Mouse (Mus musculus): ENCODE data around the gene Arhgef28. TPM values are rescaled to one million over a fixed set of nuclear protein-coding genes. Genes with fewer than 3 reads are reported as not detected.
A peak's percentile ranks its signal among the peaks of the same experiment; 100 is the strongest.

Gene Arhgef28
- polyA plus RNA-seq, 1 experiment from 2014 or later = 12.9 TPM

DNA sequence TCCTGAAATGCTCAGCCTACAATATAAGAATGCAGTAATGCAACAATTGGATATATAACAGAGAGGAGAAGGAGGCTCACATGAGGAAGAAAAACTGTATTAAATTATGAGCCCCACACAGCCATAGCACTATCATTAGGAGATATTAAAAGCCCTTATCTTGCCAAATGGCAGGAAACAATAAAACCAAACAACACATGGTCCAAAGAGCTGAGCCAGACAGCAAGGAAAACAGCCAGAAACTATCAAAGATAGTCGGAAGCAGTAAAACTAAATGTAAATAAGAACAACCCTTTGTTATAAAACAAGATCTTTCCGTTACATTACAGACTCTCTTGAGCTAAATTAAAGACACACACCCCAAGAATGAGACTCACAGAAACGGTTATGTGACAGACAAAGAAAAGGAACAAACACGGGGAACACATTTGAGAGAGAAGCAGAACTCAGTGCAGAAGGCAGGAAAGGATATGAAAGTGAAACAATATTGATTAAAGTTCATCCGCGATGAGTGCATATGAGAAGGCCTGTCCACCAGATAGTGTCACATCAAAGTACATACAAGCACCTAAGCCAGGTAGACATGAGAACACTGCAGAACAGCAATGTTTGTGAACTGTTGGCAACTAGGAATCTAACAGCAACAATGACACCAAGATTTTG is 231.6 kb downstream of the Arhgef28 start:
- Histone ChIP-seq H3K9ac (replicated peaks) (no peak overlapping the region), H3K27ac (no peak overlapping the region), H3K4me2 (replicated peaks) (no peak overlapping the region), H3K4me3 (replicated peaks) (no peak overlapping the region), H3K4me1 (replicated peaks) (no peaks in the 10 kb centered on the region), H3K9me3 (no peaks in the 10 kb centered on the region), H3K36me3 (no peaks in the 10 kb centered on the region), H3K27me3 (no peaks in the 10 kb centered on the region)
- no peak for ATAC-seq
- WGBS = 89% methylated on average over 6 of the region's 6 CpGs

DNA sequence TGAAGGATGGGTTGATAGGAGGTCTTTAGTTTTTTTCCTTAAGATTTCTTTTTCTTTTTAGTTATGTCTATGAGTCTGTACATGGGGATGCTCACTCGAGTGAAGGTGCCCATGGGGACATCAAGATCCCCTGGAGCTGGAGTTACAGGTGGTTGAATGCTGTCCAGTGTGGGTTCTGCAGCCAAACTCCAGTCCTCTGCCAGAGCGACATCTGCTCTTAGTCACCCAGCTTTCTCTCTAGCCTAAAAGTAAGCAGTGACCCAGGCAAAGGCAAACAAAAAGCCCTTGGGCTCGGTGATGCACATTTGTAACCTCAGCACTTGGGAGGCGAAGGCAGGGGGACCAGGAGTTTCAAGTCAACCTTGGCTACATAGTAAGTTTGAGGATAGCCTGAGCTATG is 232.3 kb downstream of the Arhgef28 start:
- no peaks in the 10 kb centered on the region for H3K36me3 ChIP-seq
- no peak for ATAC-seq
- 80% methylated on average over 4 of the region's 4 CpGs for WGBS

DNA sequence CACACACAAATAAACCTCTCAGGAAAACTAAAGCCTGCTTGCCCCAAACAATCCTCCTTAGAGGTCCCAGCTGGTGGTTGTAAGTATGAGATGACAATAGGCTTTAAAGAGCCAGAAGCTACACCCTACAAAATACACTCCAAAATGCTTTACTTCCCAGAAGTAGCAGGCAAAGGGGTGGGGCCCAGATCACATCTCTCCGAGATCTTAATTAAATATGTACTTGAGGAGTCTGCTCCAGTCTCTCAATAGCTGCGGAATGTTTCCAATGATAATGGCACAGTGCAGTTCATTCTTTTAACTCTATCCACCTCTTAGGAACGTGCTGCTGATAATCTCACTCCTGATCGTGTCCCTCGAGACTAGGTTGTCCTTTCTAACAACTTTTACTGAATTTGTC is 240.2 kb downstream of the Arhgef28 start:
- 69% methylated on average over 5 of the region's 5 CpGs for WGBS
- Histone ChIP-seq H3K36me3 (no peaks in the 10 kb centered on the region), H3K27ac (no peak overlapping the region), H3K27me3 (0 out of 2 replicates have a peak, but pooled peaks cover 5% of the 10 kb centered on the region), H3K4me2 (replicated peaks) (no peak overlapping the region), H3K9me3 (no peaks in the 10 kb centered on the region), H3K4me3 (replicated peaks) (no peak overlapping the region), H3K9ac (replicated peaks) (no peak overlapping the region), H3K4me1 (replicated peaks) (0 out of 2 replicates have a peak, but pooled peaks cover 6% of the 10 kb centered on the region)
- ATAC-seq = no peak

More for the DNA sequence above, 232.3 kb downstream of the Arhgef28 start:
- H3K9me3 ChIP-seq = no peaks in the 10 kb centered on the region
- no peak overlapping the region for H3K9ac ChIP-seq (replicated peaks)
- no peak overlapping the region for H3K4me2 ChIP-seq (replicated peaks)
- no peaks in the 10 kb centered on the region for H3K27me3 ChIP-seq
- no peaks in the 10 kb centered on the region for H3K4me1 ChIP-seq (replicated peaks)
- H3K4me3 ChIP-seq (replicated peaks) = no peak overlapping the region
- no peak overlapping the region for H3K27ac ChIP-seq

DNA sequence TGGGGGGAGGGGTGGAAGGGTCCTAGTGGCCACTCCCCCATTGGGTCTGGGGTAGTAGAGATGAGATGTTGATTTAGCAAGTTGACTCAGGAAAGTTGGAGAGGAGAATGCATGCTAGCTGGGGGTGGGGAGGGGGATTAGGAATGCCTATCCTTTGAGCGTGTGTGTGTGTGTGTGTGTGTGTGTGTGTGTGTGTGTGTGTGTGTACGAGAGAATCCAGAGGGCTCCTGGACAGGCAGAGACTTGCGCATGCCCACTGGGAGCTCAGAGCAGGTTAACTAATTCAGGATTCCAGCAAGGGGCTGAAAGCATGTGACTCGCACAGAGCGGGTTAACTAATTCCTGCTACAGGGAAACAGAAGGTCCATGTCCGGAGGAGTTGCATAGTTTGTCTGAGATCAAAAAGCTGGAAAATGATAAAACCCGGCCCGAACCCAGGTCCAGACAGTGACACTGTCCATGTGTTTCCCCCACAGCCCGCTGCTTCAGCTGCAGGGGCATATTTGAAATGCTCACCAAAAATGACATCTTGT is 241.3 kb downstream of the Arhgef28 start:
- H3K27ac ChIP-seq = no peak overlapping the region
- no peak overlapping the region for H3K9ac ChIP-seq (replicated peaks)
- no peaks in the 10 kb centered on the region for H3K9me3 ChIP-seq
- H3K27me3 ChIP-seq = 0 out of 2 replicates have a peak, but pooled peaks cover 5% of the 10 kb centered on the region
- H3K36me3 ChIP-seq = no peaks in the 10 kb centered on the region
- WGBS = 41% methylated on average over 9 of the region's 9 CpGs
- 0 out of 2 replicates have a peak, but pooled peaks have one; percentile 50 for ATAC-seq
- no peak overlapping the region for H3K4me3 ChIP-seq (replicated peaks)
- H3K4me2 ChIP-seq (replicated peaks) = no peak overlapping the region
- peaks cover 15% of the 10 kb centered on the region for H3K4me1 ChIP-seq (replicated peaks)

DNA sequence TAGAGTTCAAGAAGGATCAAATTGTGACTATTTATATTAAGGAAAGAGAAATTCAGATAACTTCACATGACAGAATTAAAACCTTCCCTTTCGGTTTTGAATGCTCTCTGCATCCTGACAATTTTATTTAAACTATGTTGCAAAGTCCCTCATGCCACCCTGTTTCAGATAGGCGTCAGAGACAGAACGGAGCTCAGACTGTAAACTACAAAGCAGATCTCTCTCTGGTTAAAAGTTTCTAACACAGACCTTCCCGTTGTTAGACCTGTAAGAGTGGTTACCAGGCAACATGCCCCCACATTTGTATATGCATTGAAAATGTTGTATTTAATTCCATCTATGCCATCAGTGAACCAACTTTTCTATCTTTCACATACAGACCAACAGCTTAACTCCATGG is 246.1 kb downstream of the Arhgef28 start:
- peaks cover 39% of the 10 kb centered on the region for H3K4me1 ChIP-seq (replicated peaks)
- ATAC-seq = no peak
- 65% methylated on average over 4 of the region's 4 CpGs for WGBS

DNA sequence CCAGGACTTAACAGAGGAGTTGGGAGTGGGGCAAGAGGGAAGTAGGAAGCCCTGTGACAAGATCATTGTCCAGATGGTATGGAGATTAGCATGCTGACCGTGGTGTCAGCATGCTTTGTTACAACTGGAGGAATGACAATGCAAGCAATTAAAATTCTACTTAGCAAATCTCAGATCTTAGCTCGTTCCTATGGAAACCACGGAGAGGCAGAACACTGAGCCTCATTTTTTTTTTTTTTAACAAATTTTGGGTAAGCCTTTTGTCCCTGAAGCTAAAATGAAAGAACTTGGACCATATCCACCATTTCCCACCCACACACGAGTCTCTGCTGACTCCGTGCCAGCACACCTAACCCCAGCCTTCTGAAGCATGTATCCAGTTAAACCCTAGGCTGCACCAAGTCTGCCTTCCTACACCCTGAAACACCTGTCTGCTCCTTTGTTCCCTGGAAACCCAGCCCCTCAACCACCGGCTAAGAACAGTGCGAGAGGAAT is 246.8 kb downstream of the Arhgef28 start:
- Histone ChIP-seq H3K36me3 (no peaks in the 10 kb centered on the region), H3K9me3 (no peaks in the 10 kb centered on the region), H3K4me1 (replicated peaks) (peaks cover 37% of the 10 kb centered on the region), H3K27ac (peak overlapping the region; percentile 26; the same call in 1 of the 2 replicates), H3K27me3 (no peaks in the 10 kb centered on the region), H3K4me2 (replicated peaks) (peak overlapping the region; percentile 22; the same call in 1 of the 2 replicates), H3K9ac (replicated peaks) (no peak overlapping the region), H3K4me3 (replicated peaks) (no peak overlapping the region)
- 7% methylated on average over 7 of the region's 7 CpGs for WGBS
- ATAC-seq = peak; percentile 76

More for the DNA sequence above, 246.1 kb downstream of the Arhgef28 start:
- Histone ChIP-seq H3K36me3 (no peaks in the 10 kb centered on the region), H3K9ac (replicated peaks) (no peak overlapping the region), H3K27me3 (no peaks in the 10 kb centered on the region), H3K9me3 (no peaks in the 10 kb centered on the region), H3K27ac (no peak overlapping the region), H3K4me3 (replicated peaks) (no peak overlapping the region), H3K4me2 (replicated peaks) (no peak overlapping the region)

DNA sequence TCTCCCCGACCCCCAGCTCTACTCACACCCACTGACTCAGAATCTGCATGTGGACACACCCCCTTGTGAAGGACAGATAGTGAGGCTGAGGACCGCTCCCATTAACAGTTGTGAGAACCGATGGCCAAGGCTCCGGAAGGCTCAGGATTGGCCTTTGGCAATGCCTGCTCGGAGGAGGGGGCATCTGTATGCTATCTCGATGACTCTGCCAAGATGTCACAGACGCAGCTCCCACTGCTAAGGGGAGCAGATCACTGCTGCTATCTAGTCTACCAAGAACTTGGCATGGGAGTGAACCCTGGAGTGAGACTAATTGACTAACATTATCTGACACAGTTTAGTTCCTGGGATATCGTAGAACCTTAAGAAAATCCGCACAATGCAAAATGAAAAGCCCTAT is 250.5 kb downstream of the Arhgef28 start:
- no peak overlapping the region for H3K4me2 ChIP-seq (replicated peaks)

DNA sequence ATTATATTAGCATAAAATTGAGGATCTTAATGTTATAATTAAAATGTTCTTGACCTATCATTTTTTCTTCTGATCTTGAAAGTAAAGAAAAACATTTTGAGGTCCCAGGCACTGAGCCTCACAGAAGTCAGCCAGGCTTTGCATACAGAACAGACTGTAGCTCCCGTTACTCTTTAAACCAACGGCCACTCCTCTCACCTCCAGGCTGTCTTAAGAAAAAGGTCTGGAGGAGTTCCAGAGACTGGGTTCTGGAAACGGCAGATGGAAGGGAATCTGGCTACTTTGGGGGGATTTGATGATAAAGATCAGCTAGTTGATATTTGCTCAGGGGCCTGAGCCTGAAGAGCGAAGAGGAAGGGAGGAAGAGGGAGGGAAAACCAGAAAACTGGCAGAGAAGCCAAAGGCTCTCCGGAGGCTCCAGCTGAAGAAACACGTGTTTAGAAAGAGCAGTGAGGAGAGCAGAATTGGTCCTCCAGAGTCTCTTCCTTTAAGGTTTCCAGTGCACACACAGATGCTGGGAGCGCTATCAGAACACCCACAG is 251.2 kb downstream of the Arhgef28 start:
- Histone ChIP-seq H3K27ac (no peak overlapping the region), H3K9ac (replicated peaks) (no peak overlapping the region), H3K9me3 (no peaks in the 10 kb centered on the region), H3K4me3 (replicated peaks) (no peak overlapping the region), H3K27me3 (no peaks in the 10 kb centered on the region), H3K36me3 (no peaks in the 10 kb centered on the region), H3K4me2 (replicated peaks) (no peak overlapping the region), H3K4me1 (replicated peaks) (peaks cover 31% of the 10 kb centered on the region)
- ATAC-seq = no peak
- WGBS = 43% methylated on average over 7 of the region's 7 CpGs

More for the DNA sequence above, 250.5 kb downstream of the Arhgef28 start:
- Histone ChIP-seq H3K27me3 (no peaks in the 10 kb centered on the region), H3K9ac (replicated peaks) (no peak overlapping the region), H3K27ac (no peak overlapping the region), H3K4me1 (replicated peaks) (peaks cover 38% of the 10 kb centered on the region), H3K36me3 (no peaks in the 10 kb centered on the region), H3K4me3 (replicated peaks) (no peak overlapping the region), H3K9me3 (no peaks in the 10 kb centered on the region)
- WGBS = 50% methylated on average over 9 of the region's 9 CpGs
- 0 out of 2 replicates have a peak, but pooled peaks have one; percentile 34 for ATAC-seq

DNA sequence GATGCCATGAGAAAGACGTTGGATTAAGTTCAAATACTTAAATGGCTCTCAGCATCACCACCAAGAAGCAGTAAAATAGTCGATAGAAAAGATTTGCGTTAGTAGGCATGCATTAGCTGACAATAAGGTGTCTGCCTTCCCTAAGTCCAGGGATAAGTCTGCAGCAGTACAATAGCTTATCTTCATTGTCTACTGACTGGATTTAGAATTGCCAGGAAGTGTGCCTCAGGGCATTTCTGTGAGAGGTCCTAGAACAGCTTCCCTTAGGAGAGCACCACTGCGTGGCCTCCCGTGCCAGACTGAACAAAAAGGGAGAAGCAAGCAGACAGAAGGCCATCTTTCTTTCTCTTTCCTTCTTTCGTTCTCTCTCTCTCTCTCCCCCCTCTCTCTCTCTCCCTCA is 252.2 kb downstream of the Arhgef28 start:
- H3K27me3 ChIP-seq = no peaks in the 10 kb centered on the region
- H3K27ac ChIP-seq = peak overlapping the region; percentile 35; the same call in 1 of the 2 replicates
- 35% methylated on average over 6 of the region's 6 CpGs for WGBS
- H3K4me3 ChIP-seq (replicated peaks) = no peak overlapping the region
- H3K4me1 ChIP-seq (replicated peaks) = peaks cover 23% of the 10 kb centered on the region
- no peaks in the 10 kb centered on the region for H3K9me3 ChIP-seq
- no peaks in the 10 kb centered on the region for H3K36me3 ChIP-seq
- no peak overlapping the region for H3K4me2 ChIP-seq (replicated peaks)
- ATAC-seq = no peak
- no peak overlapping the region for H3K9ac ChIP-seq (replicated peaks)

DNA sequence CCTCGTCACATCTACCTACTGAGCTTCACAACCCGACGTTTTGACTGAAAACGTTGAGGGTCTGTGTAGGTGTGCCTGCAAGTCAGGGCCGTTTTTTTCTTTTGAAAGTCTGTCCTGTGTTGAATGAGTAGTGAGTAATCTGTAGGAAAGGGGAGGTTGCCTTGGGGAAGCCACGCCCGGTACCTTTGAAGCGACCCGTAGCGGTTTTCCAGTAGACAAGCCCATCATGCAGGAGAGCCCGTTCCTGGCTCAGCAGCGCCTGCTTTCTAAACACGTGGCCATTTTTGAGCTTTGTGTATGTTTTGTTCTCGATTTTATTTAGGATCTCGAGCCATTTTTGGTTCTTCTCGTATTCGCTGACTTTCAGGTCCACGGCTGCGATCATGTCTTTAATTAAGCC is 252.7 kb downstream of the Arhgef28 start:
- Histone ChIP-seq H3K27ac (no peak overlapping the region), H3K9me3 (no peaks in the 10 kb centered on the region), H3K27me3 (no peaks in the 10 kb centered on the region), H3K9ac (replicated peaks) (no peak overlapping the region), H3K4me2 (replicated peaks) (no peak overlapping the region), H3K4me3 (replicated peaks) (no peak overlapping the region), H3K4me1 (replicated peaks) (peaks cover 20% of the 10 kb centered on the region), H3K36me3 (no peaks in the 10 kb centered on the region)
- no peak for ATAC-seq
- WGBS = 83% methylated on average over 19 of the region's 19 CpGs

DNA sequence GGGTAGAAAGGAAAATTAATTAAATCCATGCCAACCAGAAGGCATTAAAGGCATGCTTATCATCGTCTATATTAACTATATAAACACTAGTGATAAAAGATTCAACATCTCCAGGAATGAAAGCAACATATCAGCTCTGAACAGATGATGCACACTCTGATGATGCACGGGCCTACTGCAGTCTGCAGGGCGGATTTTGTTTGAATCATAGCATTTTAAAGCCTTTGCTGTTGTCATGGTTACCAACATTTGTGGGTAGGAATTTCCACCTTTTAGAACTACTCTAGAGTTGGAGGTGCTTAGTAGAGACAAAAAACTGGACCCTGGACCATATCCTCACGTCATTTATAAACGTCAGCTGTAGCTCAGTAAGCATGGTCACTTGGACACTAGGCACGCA is 257.4 kb downstream of the Arhgef28 start:
- no peak overlapping the region for H3K4me3 ChIP-seq (replicated peaks)
- 74% methylated on average over 6 of the region's 6 CpGs for WGBS

DNA sequence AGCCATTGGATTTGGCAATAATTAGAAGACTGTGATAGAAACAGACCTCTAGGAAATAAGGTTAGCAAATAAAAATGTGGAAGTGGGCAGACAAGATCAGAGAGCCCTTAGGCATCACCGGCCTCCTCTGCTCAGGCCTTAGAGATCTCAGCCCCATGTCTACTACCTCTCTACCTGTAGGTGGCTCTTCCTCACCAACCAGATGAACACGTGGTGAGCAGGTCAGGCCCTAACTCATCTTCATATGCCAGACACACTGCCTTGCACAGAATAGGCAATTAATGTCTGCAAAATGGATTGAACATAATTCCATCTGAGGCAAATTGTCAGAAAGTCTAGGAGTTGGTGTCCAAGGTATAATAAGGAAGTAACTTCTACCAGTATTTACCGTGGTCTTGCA is 258.6 kb downstream of the Arhgef28 start:
- H3K9me3 ChIP-seq = no peaks in the 10 kb centered on the region
- ATAC-seq = no peak
- no peak overlapping the region for H3K9ac ChIP-seq (replicated peaks)
- no peaks in the 10 kb centered on the region for H3K36me3 ChIP-seq
- H3K27ac ChIP-seq = no peak overlapping the region
- no peaks in the 10 kb centered on the region for H3K4me1 ChIP-seq (replicated peaks)
- 77% methylated on average over 3 of the region's 3 CpGs for WGBS
- no peaks in the 10 kb centered on the region for H3K27me3 ChIP-seq
- H3K4me2 ChIP-seq (replicated peaks) = no peak overlapping the region
- H3K4me3 ChIP-seq (replicated peaks) = no peak overlapping the region

More for the DNA sequence above, 257.4 kb downstream of the Arhgef28 start:
- Histone ChIP-seq H3K36me3 (no peaks in the 10 kb centered on the region), H3K27me3 (no peaks in the 10 kb centered on the region), H3K4me1 (replicated peaks) (no peaks in the 10 kb centered on the region), H3K27ac (no peak overlapping the region), H3K9me3 (no peaks in the 10 kb centered on the region), H3K4me2 (replicated peaks) (no peak overlapping the region), H3K9ac (replicated peaks) (no peak overlapping the region)
- no peak for ATAC-seq

Measured in midbrain, embryonic 13.5 days (tissue).